Mouse (Mus musculus): Measurements from ENCODE around the gene Cpne4. TPM values are rescaled to one million over a fixed set of nuclear protein-coding genes. Genes with fewer than 3 reads are reported as not detected.

Gene Cpne4
- polyA plus RNA-seq, 1 experiment = 0.24 TPM

- Histone ChIP-seq H3K4me1 (ENCODE audit: control insufficient read depth, insufficient read depth, insufficient read length, low read length) (no peaks in the 10 kb centered on the region), H3K27me3 (ENCODE audit: control insufficient read depth, insufficient read depth, low read length) (no peaks in the 10 kb centered on the region)
- 76% methylated on average over 14 of the region's 14 CpGs for WGBS
These were observed 208.4 kb downstream of the Cpne4 start for GRCm38 (mm10) chr9:104755519-104755918.

GRCm38 (mm10) chr9:104760031-104760430 is 212.9 kb downstream of the Cpne4 start:
- no peaks in the 10 kb centered on the region for H3K27me3 ChIP-seq (ENCODE audit: control insufficient read depth, insufficient read depth, low read length)
- H3K27ac ChIP-seq (ENCODE audit: insufficient read depth, low read depth, low read length) = no peak overlapping the region
- H3K4me3 ChIP-seq (ENCODE audit: low read depth, low read length) = no peak overlapping the region
- H3K4me1 ChIP-seq (ENCODE audit: control insufficient read depth, insufficient read depth, insufficient read length, low read length) = no peaks in the 10 kb centered on the region
- 85% methylated on average over 7 of the region's 7 CpGs for WGBS
- TF ChIP-seq POLR2A (IDR thresholded peaks at IDR 0.05; ENCODE audit: low read depth, low read length) (no peak), CTCF (IDR thresholded peaks at IDR 0.05; ENCODE audit: extremely low read depth, insufficient read length, insufficient replicate concordance, low read depth, low read length) (no peak)
- no peaks in the 10 kb centered on the region for H3K36me3 ChIP-seq (ENCODE audit: control insufficient read depth, insufficient read depth, low read length)

More at GRCm38 (mm10) chr9:104755519-104755918, 208.4 kb downstream of the Cpne4 start:
- Histone ChIP-seq H3K36me3 (ENCODE audit: control insufficient read depth, insufficient read depth, low read length) (no peaks in the 10 kb centered on the region), H3K4me3 (ENCODE audit: low read depth, low read length) (no peak overlapping the region), H3K27ac (ENCODE audit: insufficient read depth, low read depth, low read length) (no peak overlapping the region)
- TF ChIP-seq POLR2A (IDR thresholded peaks at IDR 0.05; ENCODE audit: low read depth, low read length) = no peak

GRCm38 (mm10) chr9:104776198-104776815 is 229.2 kb downstream of the Cpne4 start:
- H3K36me3 ChIP-seq (ENCODE audit: control insufficient read depth, insufficient read depth, low read length) = no peaks in the 10 kb centered on the region
- H3K27me3 ChIP-seq (ENCODE audit: control insufficient read depth, insufficient read depth, low read length) = no peaks in the 10 kb centered on the region
- no peaks in the 10 kb centered on the region for H3K4me1 ChIP-seq (ENCODE audit: control insufficient read depth, insufficient read depth, insufficient read length, low read length)
- H3K4me3 ChIP-seq (ENCODE audit: low read depth, low read length) = no peak overlapping the region
- no peak for TF ChIP-seq CTCF (IDR thresholded peaks at IDR 0.05; ENCODE audit: extremely low read depth, insufficient read length, insufficient replicate concordance, low read depth, low read length)
- no peak for TF ChIP-seq POLR2A (IDR thresholded peaks at IDR 0.05; ENCODE audit: low read depth, low read length)
- no peak overlapping the region for H3K27ac ChIP-seq (ENCODE audit: insufficient read depth, low read depth, low read length)
- 87% methylated on average over 7 of the region's 7 CpGs for WGBS

- Histone ChIP-seq H3K4me3 (ENCODE audit: low read depth, low read length) (no peak overlapping the region), H3K27ac (ENCODE audit: insufficient read depth, low read depth, low read length) (no peak overlapping the region), H3K36me3 (ENCODE audit: control insufficient read depth, insufficient read depth, low read length) (no peaks in the 10 kb centered on the region), H3K27me3 (ENCODE audit: control insufficient read depth, insufficient read depth, low read length) (no peaks in the 10 kb centered on the region), H3K4me1 (ENCODE audit: control insufficient read depth, insufficient read depth, insufficient read length, low read length) (no peaks in the 10 kb centered on the region)
- TF ChIP-seq POLR2A (IDR thresholded peaks at IDR 0.05; ENCODE audit: low read depth, low read length) = no peak
- TF ChIP-seq CTCF (IDR thresholded peaks at IDR 0.05; ENCODE audit: extremely low read depth, insufficient read length, insufficient replicate concordance, low read depth, low read length) = no peak
- 48% methylated on average over 3 of the region's 3 CpGs for WGBS
These were observed 230.0 kb downstream of the Cpne4 start for GRCm38 (mm10) chr9:104777135-104777534.

GRCm38 (mm10) chr9:104777780-104778179 is 230.7 kb downstream of the Cpne4 start:
- H3K27me3 ChIP-seq (ENCODE audit: control insufficient read depth, insufficient read depth, low read length) = no peaks in the 10 kb centered on the region
- WGBS = 72% methylated on average over 5 of the region's 5 CpGs
- TF ChIP-seq CTCF (IDR thresholded peaks at IDR 0.05; ENCODE audit: extremely low read depth, insufficient read length, insufficient replicate concordance, low read depth, low read length) (no peak), POLR2A (IDR thresholded peaks at IDR 0.05; ENCODE audit: low read depth, low read length) (no peak)
- no peaks in the 10 kb centered on the region for H3K4me1 ChIP-seq (ENCODE audit: control insufficient read depth, insufficient read depth, insufficient read length, low read length)
- H3K27ac ChIP-seq (ENCODE audit: insufficient read depth, low read depth, low read length) = no peak overlapping the region
- H3K36me3 ChIP-seq (ENCODE audit: control insufficient read depth, insufficient read depth, low read length) = no peaks in the 10 kb centered on the region
- no peak overlapping the region for H3K4me3 ChIP-seq (ENCODE audit: low read depth, low read length)

GRCm38 (mm10) chr9:104796601-104797000 is 249.5 kb downstream of the Cpne4 start:
- TF ChIP-seq CTCF (IDR thresholded peaks at IDR 0.05; ENCODE audit: extremely low read depth, insufficient read length, insufficient replicate concordance, low read depth, low read length) (no peak), POLR2A (IDR thresholded peaks at IDR 0.05; ENCODE audit: low read depth, low read length) (no peak)
- Histone ChIP-seq H3K27ac (ENCODE audit: insufficient read depth, low read depth, low read length) (no peak overlapping the region), H3K4me3 (ENCODE audit: low read depth, low read length) (no peak overlapping the region), H3K36me3 (ENCODE audit: control insufficient read depth, insufficient read depth, low read length) (no peaks in the 10 kb centered on the region), H3K4me1 (ENCODE audit: control insufficient read depth, insufficient read depth, insufficient read length, low read length) (no peaks in the 10 kb centered on the region), H3K27me3 (ENCODE audit: control insufficient read depth, insufficient read depth, low read length) (no peaks in the 10 kb centered on the region)
- 36% methylated on average over 2 of the region's 2 CpGs for WGBS

GRCm38 (mm10) chr9:104804776-104805175 is 257.7 kb downstream of the Cpne4 start:
- no peaks in the 10 kb centered on the region for H3K36me3 ChIP-seq (ENCODE audit: control insufficient read depth, insufficient read depth, low read length)
- WGBS = 76% methylated on average over 4 of the region's 4 CpGs
- TF ChIP-seq POLR2A (IDR thresholded peaks at IDR 0.05; ENCODE audit: low read depth, low read length) (no peak), CTCF (IDR thresholded peaks at IDR 0.05; ENCODE audit: extremely low read depth, insufficient read length, insufficient replicate concordance, low read depth, low read length) (no peak)

More at GRCm38 (mm10) chr9:104804776-104805175, 257.7 kb downstream of the Cpne4 start:
- Histone ChIP-seq H3K4me3 (ENCODE audit: low read depth, low read length) (no peak overlapping the region), H3K4me1 (ENCODE audit: control insufficient read depth, insufficient read depth, insufficient read length, low read length) (no peaks in the 10 kb centered on the region), H3K27ac (ENCODE audit: insufficient read depth, low read depth, low read length) (no peak overlapping the region), H3K27me3 (ENCODE audit: control insufficient read depth, insufficient read depth, low read length) (no peaks in the 10 kb centered on the region)
